Mouse (Mus musculus) lung, adult 10 weeks (tissue): Measurements from ENCODE around the gene Gm27021. TPM values are rescaled to one million over a fixed set of nuclear protein-coding genes. Genes with fewer than 3 reads are reported as not detected.

Source experiments
- polyA plus RNA-seq: library from polyadenylated mRNA; stranded (reverse); fragments of 350-450 nt; fragmentation: Illumina TruSeq; extraction: RNeasy Lipid Tissue Mini Kit (QIAGEN cat#74804); gene quantifications from one replicate; pipeline ENCODE4 v1.2.3, GENCODE M21; 2014; ENCODE audit warnings: low read depth, low replicate concordance; ENCODE audit not compliant: insufficient read depth

Gm27021 gene
- polyA plus RNA-seq, result 0.48 TPM

GRCm38 (mm10) chr8:120667561-120668373 lies at the start of gene Gm27021, which contains the start of gene Cox4i1:
Gm27021 (minus strand) TSS chr8:120668079.
Cox4i1 (plus strand) TSS chr8:120668222.

GRCm38 (mm10) chr8:120668374-120668905 lies 561 bp upstream of the Gm27021 start, which contains the start of gene Emc8:
Emc8 (minus strand) TSS chr8:120668573.

GRCm38 (mm10) chr8:120647532-120647931 lies 20.3 kb downstream of the Gm27021 start, which contains the start of gene 1190005I06Rik:
1190005I06Rik (minus strand) TSS chr8:120647632.

GRCm38 (mm10) chr8:120588908-120589771 lies 78.7 kb downstream of the Gm27021 start, which contains the start of gene Gins2:
Gins2 (minus strand) TSS chr8:120589304.

Other genes starting within 250 kb of the Gm27021 start
- gene Gins2, start 78.8 kb downstream of the Gm27021 start, polyA plus RNA-seq, result 1.2 TPM
- 2.8 TPM for gene 1190005I06Rik, start 20.4 kb downstream of the Gm27021 start, polyA plus RNA-seq
- 876 TPM for gene Cox4i1, start 143 bp upstream of the Gm27021 start, polyA plus RNA-seq
- gene Emc8, start 494 bp upstream of the Gm27021 start, polyA plus RNA-seq, result 46.4 TPM
- gene Irf8, start 68.3 kb upstream of the Gm27021 start, polyA plus RNA-seq, result 20.2 TPM